Mouse (Mus musculus) forebrain, embryonic 11.5 days (tissue): ENCODE results near the gene Wipf2. TPM values are rescaled to one million over a fixed set of nuclear protein-coding genes. Genes with fewer than 3 reads are reported as not detected.

Experiments
- ATAC-seq: fragments of 200-750 bp; cut with Nextera tagmentation; replicated peaks from 2 replicates; pipeline ENCODE4 v1.8.0; 2017; ENCODE audit warnings: moderate TSS enrichment; ENCODE audit not compliant: low FRiP score
- DNase-seq: peaks from one replicate; pipeline ENCODE4 v3.0.0-alpha.2; 2017; ENCODE audit warnings: low spot score
- H3K27ac ChIP-seq: fragments of 300-500 bp; sonication (generic); 2 replicates; pipeline ENCODE4 v1.5.1; 2014; ENCODE audit warnings: low read depth, low read length
- H3K27me3 ChIP-seq: fragments of 300-500 bp; sonication (generic); 2 replicates; pipeline ENCODE4 v1.6.1; 2014; ENCODE audit warnings: mild to moderate bottlenecking, low read length, mixed read lengths; ENCODE audit not compliant: control insufficient read depth, insufficient read depth
- H3K36me3 ChIP-seq: fragments of 300-500 bp; sonication (generic); 2 replicates; pipeline ENCODE4 v1.6.1; 2014; ENCODE audit warnings: mild to moderate bottlenecking, low read length, moderate library complexity, mixed read lengths; ENCODE audit not compliant: control insufficient read depth, insufficient read depth
- H3K4me1 ChIP-seq: fragments of 300-500 bp; sonication (generic); replicated peaks from 2 replicates; pipeline ENCODE4 v1.6.1; 2014; ENCODE audit warnings: low read length, mixed read lengths; ENCODE audit not compliant: control insufficient read depth, insufficient read depth
- H3K4me2 ChIP-seq: fragments of 300-500 bp; sonication (generic); 2 replicates; pipeline ENCODE4 v1.6.1; 2014; ENCODE audit warnings: low read depth, mild to moderate bottlenecking, low read length, moderate library complexity, mixed read lengths; ENCODE audit not compliant: severe bottlenecking
- H3K4me3 ChIP-seq: fragments of 300-500 bp; sonication (generic); 2 replicates; pipeline ENCODE4 v1.5.1; 2014; ENCODE audit warnings: low read depth, low read length
- H3K9ac ChIP-seq: fragments of 300-500 bp; sonication (generic); 2 replicates; pipeline ENCODE4 v1.6.1; 2014; ENCODE audit warnings: low read length
- H3K9me3 ChIP-seq: fragments of 300-500 bp; sonication (generic); 2 replicates; pipeline ENCODE4 v1.6.1; 2016; ENCODE audit warnings: low read length, mixed read lengths; ENCODE audit not compliant: control insufficient read depth
- WGBS: fragments of 180-500 bp; shearing (Covaris S2); extraction: QIAGEN DNeasy Blood & Tissue Kit; methylation state at CpG from one replicate; pipeline ENCODE4 v1.1.7; 2014; 5-methylcytosine and 5-hydroxymethylcytosine counted together
- polyA plus RNA-seq: library from polyadenylated mRNA; unstranded; fragments of >200 nt; fragmentation: Nextera tagmentation; extraction: Ambion mirVana; gene quantifications from 2 replicates; pipeline ENCODE4 v1.2.1, GENCODE M21; 2014

The Wipf2 gene
- polyA plus RNA-seq, 1 experiment from 2014 or later = 5.5 TPM

DNA sequence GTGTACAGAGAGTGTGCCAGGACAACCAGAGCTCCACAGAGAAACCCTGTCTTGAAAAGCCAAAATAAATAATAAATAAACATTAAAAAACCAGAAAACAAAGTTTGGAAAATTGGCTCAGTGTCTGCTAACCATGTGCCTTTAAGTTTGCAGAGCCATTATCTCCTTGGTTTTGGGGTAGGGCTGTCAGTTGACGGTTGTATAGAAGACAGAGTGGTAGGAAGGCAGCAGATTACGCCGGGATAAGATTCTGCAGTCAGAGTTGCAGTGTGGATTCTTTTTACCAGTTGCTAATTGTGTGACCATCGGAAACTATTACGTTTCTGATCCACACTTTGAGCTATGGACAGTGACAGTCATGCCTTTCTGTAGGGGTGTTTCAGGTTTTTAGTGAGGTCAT is 26.5 kb downstream of the Wipf2 start:
- Histone ChIP-seq H3K27me3 (no peaks in the 10 kb centered on the region), H3K27ac (no peak overlapping the region), H3K9me3 (no peaks in the 10 kb centered on the region), H3K4me3 (no peak overlapping the region), H3K4me1 (0 out of 2 replicates have a peak, but pooled peaks cover 3% of the 10 kb centered on the region), H3K36me3 (peaks cover 19% of the 10 kb centered on the region), H3K9ac (no peak overlapping the region), H3K4me2 (no peak overlapping the region)
- no peak for ATAC-seq
- DNase-seq = no peak
- WGBS = 93% methylated on average over 5 of the region's 5 CpGs

GRCm38 (mm10) chr11:98892426-98892825 is 29.0 kb downstream of the Wipf2 start:
- peaks cover 19% of the 10 kb centered on the region for H3K36me3 ChIP-seq
- no peaks in the 10 kb centered on the region for H3K9me3 ChIP-seq
- H3K4me2 ChIP-seq = no peak overlapping the region
- no peak overlapping the region for H3K27ac ChIP-seq
- H3K9ac ChIP-seq = no peak overlapping the region
- 39% methylated on average over 5 of the region's 5 CpGs for WGBS
- ATAC-seq (no peak), DNase-seq (no peak)
- 0 out of 2 replicates have a peak, but pooled peaks cover 3% of the 10 kb centered on the region for H3K4me1 ChIP-seq
- H3K4me3 ChIP-seq = no peak overlapping the region
- H3K27me3 ChIP-seq = no peaks in the 10 kb centered on the region

GRCm38 (mm10) chr11:98900529-98901125 is 37.2 kb downstream of the Wipf2 start:
- Histone ChIP-seq H3K4me2 (no peak overlapping the region), H3K27me3 (no peaks in the 10 kb centered on the region), H3K9ac (no peak overlapping the region), H3K4me1 (peaks cover 16% of the 10 kb centered on the region), H3K27ac (no peak overlapping the region), H3K36me3 (peaks cover 10% of the 10 kb centered on the region), H3K4me3 (no peak overlapping the region), H3K9me3 (no peaks in the 10 kb centered on the region)
- WGBS = 89% methylated on average over 12 of the region's 12 CpGs
- ATAC-seq (no peak), DNase-seq (no peak)

DNA sequence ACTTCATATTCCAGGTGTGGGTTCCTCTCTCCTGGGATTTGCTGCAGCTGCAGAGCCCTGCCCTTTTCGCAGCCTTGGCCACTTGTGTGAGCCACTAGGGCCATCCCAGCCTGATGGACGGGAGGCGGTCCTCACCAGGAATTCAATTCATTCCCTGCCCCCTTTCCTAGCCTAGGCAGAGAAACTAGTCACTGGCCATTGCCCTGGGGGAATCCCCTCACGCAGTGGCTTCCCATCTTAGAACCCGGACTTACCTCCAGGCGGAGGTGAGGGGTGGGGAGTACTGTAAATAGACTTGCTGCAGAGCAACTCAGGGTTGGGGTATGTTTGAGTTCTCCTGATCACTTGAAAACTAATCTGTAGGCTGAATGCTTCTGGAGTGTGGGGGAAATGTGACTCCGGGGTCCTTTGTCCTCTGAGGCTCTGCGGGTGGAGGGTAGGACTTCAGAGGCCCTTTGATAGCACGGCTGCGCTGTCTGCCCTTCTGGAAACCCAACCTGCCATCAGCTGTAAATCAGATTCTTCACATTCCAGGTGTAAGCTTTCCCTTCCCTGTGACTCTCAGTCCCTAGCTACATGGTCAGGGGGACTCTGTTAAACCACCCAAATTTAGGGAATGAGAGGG is 39.3 kb downstream of the Wipf2 start:
- peaks cover 8% of the 10 kb centered on the region for H3K36me3 ChIP-seq
- no peak for ATAC-seq
- H3K9ac ChIP-seq = peak overlapping the region; percentile 12
- no peaks in the 10 kb centered on the region for H3K9me3 ChIP-seq
- peaks cover 16% of the 10 kb centered on the region for H3K4me1 ChIP-seq
- no peaks in the 10 kb centered on the region for H3K27me3 ChIP-seq
- H3K4me3 ChIP-seq = no peak overlapping the region
- WGBS = 3% methylated on average over 10 of the region's 10 CpGs
- H3K27ac ChIP-seq = peak overlapping the region; percentile 1
- peak; percentile 71 for DNase-seq
- no peak overlapping the region for H3K4me2 ChIP-seq

GRCm38 (mm10) chr11:98904577-98904976 is 41.1 kb downstream of the Wipf2 start:
- no peaks in the 10 kb centered on the region for H3K27me3 ChIP-seq
- H3K4me3 ChIP-seq = no peak overlapping the region
- H3K27ac ChIP-seq = no peak overlapping the region
- peaks cover 16% of the 10 kb centered on the region for H3K4me1 ChIP-seq
- no peak overlapping the region for H3K9ac ChIP-seq
- peaks cover 3% of the 10 kb centered on the region; the same call in 1 of the 2 replicates for H3K36me3 ChIP-seq
- no peaks in the 10 kb centered on the region for H3K9me3 ChIP-seq
- DNase-seq (no peak), ATAC-seq (no peak)
- WGBS = 84% methylated on average over 2 of the region's 2 CpGs
- H3K4me2 ChIP-seq = no peak overlapping the region

GRCm38 (mm10) chr11:98905033-98905432 is 41.6 kb downstream of the Wipf2 start:
- no peak overlapping the region for H3K9ac ChIP-seq
- no peak overlapping the region for H3K4me3 ChIP-seq
- H3K4me2 ChIP-seq = no peak overlapping the region
- WGBS = 91% methylated on average over 7 of the region's 7 CpGs
- no peak for ATAC-seq
- H3K9me3 ChIP-seq = no peaks in the 10 kb centered on the region
- no peaks in the 10 kb centered on the region for H3K36me3 ChIP-seq
- H3K27ac ChIP-seq = no peak overlapping the region
- no peak for DNase-seq
- H3K27me3 ChIP-seq = no peaks in the 10 kb centered on the region
- H3K4me1 ChIP-seq = peaks cover 16% of the 10 kb centered on the region

DNA sequence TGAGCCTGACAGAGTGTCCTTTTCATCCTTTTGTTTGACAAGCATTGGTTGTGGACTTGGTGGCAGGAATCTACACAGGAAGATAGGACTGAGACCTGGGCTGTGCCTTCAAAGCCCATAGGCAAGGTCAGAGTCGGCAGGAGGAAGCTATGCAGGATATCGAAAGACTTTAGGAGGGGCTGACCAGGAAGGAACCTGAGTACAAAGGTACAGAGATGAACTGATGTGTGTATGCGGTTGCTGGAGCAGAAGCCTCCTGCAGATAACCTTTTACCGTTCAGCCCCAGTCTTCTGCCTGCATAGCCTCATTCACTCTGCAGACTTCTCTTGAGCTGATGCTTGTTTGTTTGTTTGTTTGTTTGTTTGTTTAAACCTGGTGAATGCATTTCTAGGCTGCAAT is 42.1 kb downstream of the Wipf2 start:
- Histone ChIP-seq H3K4me2 (no peak overlapping the region), H3K27me3 (no peaks in the 10 kb centered on the region), H3K4me3 (no peak overlapping the region), H3K27ac (no peak overlapping the region), H3K36me3 (no peaks in the 10 kb centered on the region; the same call in 1 of the 2 replicates), H3K9me3 (no peaks in the 10 kb centered on the region), H3K4me1 (peaks cover 16% of the 10 kb centered on the region), H3K9ac (no peak overlapping the region)
- WGBS = 95% methylated on average over 4 of the region's 4 CpGs
- no peak for DNase-seq
- no peak for ATAC-seq

DNA sequence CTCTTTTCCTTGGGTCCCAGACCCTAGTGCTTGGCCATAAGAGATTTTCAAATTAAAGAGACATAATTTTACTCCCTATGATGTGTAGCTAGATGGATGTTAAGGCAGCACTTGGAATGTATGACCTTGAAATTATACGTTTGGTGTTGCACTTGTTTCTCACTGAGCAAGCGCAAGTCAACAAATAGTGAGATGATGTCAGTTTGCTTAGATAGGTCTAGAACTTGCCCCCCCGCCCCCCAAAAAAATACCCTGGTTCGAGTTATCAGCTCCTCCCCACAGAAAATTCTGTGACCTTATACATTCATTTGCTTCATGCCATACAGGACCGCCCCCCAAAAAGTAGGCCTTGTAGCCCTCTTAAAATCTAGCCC is 43.6 kb downstream of the Wipf2 start:
- peaks cover 18% of the 10 kb centered on the region for H3K4me1 ChIP-seq
- H3K36me3 ChIP-seq = no peaks in the 10 kb centered on the region; the same call in 1 of the 2 replicates
- ATAC-seq (no peak; the same call in 1 of the 2 replicates), DNase-seq (no peak)
- no peaks in the 10 kb centered on the region for H3K9me3 ChIP-seq
- 62% methylated on average over 5 of the region's 5 CpGs for WGBS
- H3K27me3 ChIP-seq = no peaks in the 10 kb centered on the region
- peak overlapping the region; percentile 45; the same call in 1 of the 2 replicates for H3K9ac ChIP-seq
- H3K27ac ChIP-seq = no peak overlapping the region
- H3K4me3 ChIP-seq = peak overlapping the region; percentile 44; the same call in 1 of the 2 replicates
- peak overlapping the region; percentile 56 for H3K4me2 ChIP-seq
